Mouse (Mus musculus) kidney, embryonic 16.5 days (tissue): ENCODE measurements at regions not wholly inside any gene's neighbourhood (a gene's known extent, or its start where the extent isn't known, plus 50 kb on each side); places are given as distances from the start of the nearest gene placed in this dataset.
A peak's percentile ranks its signal among the peaks of the same experiment; 100 is the strongest.

Source experiments
- ATAC-seq: fragments of 200-750 bp; cut with Nextera tagmentation; 2 replicates; pipeline ENCODE4 v1.8.0; 2017; ENCODE audit warnings: moderate TSS enrichment; ENCODE audit not compliant: low FRiP score, low TSS enrichment
- H3K27ac ChIP-seq: fragments of 300-500 bp; sonication (generic); 2 replicates; pipeline ENCODE4 v1.5.1; 2014; ENCODE audit warnings: low read length
- H3K27me3 ChIP-seq: fragments of 300-500 bp; sonication (generic); 2 replicates; pipeline ENCODE4 v1.6.1; 2014; ENCODE audit warnings: low read length, control low read depth, mixed read lengths; ENCODE audit not compliant: insufficient read depth
- H3K36me3 ChIP-seq: fragments of 300-500 bp; sonication (generic); 2 replicates; pipeline ENCODE4 v1.6.1; 2014; ENCODE audit warnings: low read length, control low read depth, mixed read lengths; ENCODE audit not compliant: insufficient read depth
- H3K4me1 ChIP-seq: fragments of 300-500 bp; sonication (generic); 2 replicates; pipeline ENCODE4 v1.6.1; 2014; ENCODE audit warnings: low read length, control low read depth, mixed read lengths; ENCODE audit not compliant: insufficient read depth
- H3K4me2 ChIP-seq: fragments of 300-500 bp; sonication (generic); replicated peaks from 2 replicates; pipeline ENCODE4 v1.6.1; 2014; ENCODE audit warnings: low read depth, low read length
- H3K4me3 ChIP-seq: fragments of 300-500 bp; sonication (generic); 2 replicates; pipeline ENCODE4 v1.5.1; 2014; ENCODE audit warnings: mild to moderate bottlenecking, low read length
- H3K9ac ChIP-seq: fragments of 300-500 bp; sonication (generic); replicated peaks from 2 replicates; pipeline ENCODE4 v1.6.1; 2014; ENCODE audit warnings: low read length
- H3K9me3 ChIP-seq: fragments of 300-500 bp; sonication (generic); 2 replicates; pipeline ENCODE4 v1.6.1; 2016; ENCODE audit warnings: low read length, control low read depth
- WGBS: fragments of 180-500 bp; shearing (Covaris S2); extraction: QIAGEN DNeasy Blood & Tissue Kit; methylation state at CpG from one replicate; pipeline ENCODE4 v1.1.7; 2014; 5-methylcytosine and 5-hydroxymethylcytosine counted together

DNA sequence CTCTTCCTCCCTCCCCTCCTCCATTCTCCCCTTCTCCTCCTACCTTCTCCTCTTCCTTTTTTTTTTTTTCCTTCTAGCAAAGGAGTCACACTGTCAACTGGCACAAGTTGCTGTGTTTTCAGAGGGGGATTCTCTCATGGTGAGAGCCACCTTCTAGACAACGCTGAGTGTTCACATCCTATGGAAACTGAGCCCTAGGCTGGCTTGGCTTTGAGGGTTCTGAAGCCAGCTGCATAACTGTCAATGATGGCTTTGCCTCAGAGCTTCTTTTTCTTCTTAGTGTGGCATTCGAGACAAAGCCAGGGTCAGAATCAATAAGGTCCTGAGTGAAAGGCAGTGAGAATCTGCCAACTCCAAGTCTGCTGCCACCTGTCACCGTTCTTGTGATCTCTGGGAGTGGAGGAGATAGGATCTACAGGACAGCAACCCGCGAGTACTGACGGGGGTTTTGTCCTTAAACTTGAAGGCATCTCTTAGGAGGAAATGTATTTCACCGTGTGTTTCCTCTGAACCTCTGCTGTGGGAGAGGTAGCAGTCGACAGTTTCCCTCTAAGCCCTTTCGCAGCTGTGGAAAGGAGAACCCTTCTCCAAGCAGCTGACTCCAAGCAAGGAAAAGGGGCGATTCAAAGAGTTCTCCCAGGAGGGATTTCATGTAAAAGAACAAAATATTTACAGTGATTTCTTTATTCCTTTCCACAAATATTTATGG is 269.2 kb downstream of the Hivep2 start:
- 54% methylated on average over 10 of the region's 10 CpGs for whole genome bisulfite sequencing
- ATAC-seq: no peak
- H3K36me3 ChIP-seq: no peaks in the 10 kb centered on the region
- no peak overlapping the region for H3K4me2 ChIP-seq
- no peak overlapping the region for H3K4me3 ChIP-seq
- no peak overlapping the region for H3K9ac ChIP-seq
- H3K27ac ChIP-seq: no peak overlapping the region
- H3K4me1 ChIP-seq: no peaks in the 10 kb centered on the region
- H3K27me3 ChIP-seq: no peaks in the 10 kb centered on the region
- H3K9me3 ChIP-seq: no peaks in the 10 kb centered on the region

DNA sequence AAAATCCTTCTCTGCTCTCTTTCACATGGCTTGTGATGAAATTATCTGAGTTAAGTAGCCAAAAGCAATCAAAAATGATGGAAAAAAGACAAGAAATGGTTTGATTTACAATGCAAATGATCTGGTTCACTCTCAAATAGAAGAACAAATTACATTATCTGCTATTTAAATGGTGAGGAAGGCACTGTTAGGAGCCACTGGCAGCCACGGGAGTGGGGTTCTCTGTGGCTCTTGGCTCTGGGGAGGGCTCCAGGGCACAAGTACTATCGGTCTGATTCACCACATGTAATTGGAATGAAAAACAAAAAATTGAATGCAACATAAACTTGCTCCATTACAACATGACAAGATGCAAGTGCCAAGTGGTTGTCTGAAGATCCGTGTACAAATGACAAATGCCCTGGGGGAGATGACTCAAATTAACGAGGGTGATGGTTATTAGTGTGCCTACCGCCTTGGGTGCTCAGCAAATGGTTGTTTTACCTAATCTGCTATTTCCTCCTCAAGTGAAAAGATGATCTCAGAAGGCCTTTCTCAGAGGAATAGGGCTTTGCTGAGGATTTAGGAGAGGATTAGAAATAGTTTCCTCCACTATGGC is 268.2 kb downstream of the Hivep2 start:
- WGBS: 61% methylated on average over 5 of the region's 5 CpGs
- Histone ChIP-seq H3K9me3 (no peaks in the 10 kb centered on the region), H3K27ac (no peak overlapping the region), H3K9ac (no peak overlapping the region), H3K27me3 (no peaks in the 10 kb centered on the region), H3K4me3 (no peak overlapping the region), H3K4me2 (no peak overlapping the region), H3K36me3 (no peaks in the 10 kb centered on the region), H3K4me1 (peaks cover 5% of the 10 kb centered on the region)
- no peak for ATAC-seq

DNA sequence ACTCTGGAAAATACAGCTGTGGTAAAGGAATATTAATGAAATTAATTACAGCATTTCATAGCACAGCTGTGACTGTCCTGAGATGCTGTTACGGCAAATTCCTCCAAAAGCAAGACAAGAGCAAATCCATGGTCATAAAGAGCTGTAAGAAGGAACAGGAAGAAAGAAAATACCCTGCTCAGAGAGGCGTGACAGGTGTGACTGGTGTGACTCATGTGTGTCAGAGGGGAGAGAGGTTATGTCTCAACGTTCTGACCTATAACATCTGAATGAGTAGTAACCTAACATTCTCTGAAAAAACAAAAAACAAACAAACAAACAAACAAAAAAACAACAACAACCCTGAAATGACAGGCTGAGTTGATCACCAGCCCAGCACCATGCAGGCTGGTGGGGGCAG is 267.5 kb downstream of the Hivep2 start:
- H3K9me3 ChIP-seq: no peaks in the 10 kb centered on the region

DNA sequence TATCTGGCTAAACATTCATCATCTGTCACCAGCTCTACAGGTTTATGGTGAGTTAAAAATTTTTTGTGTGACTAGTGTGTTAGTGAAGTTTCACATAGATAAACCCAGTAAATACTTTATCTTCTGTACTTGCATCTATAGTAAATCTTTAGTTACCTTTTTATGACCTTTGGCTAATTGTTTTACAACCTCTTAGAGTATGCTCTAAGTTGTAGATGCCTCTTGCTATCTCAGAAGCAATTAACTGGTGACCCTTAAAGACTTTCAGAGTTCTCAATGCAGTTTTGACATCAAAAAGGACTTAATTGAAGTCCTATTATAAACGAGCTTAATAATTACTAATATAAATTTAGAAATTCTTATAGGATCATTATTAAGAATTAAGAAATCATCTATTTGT is 265.6 kb downstream of the Hivep2 start:
- H3K4me1 ChIP-seq: peaks cover 5% of the 10 kb centered on the region
- ATAC-seq: no peak

More for the DNA sequence above, 267.5 kb downstream of the Hivep2 start:
- Histone ChIP-seq H3K4me2 (no peak overlapping the region), H3K27me3 (no peaks in the 10 kb centered on the region), H3K9ac (no peak overlapping the region), H3K4me3 (no peak overlapping the region), H3K36me3 (no peaks in the 10 kb centered on the region), H3K4me1 (peaks cover 5% of the 10 kb centered on the region), H3K27ac (0 out of 2 replicates have a peak overlapping the region, but pooled peaks have one; percentile 1)
- 18% methylated on average over 3 of the region's 3 CpGs for WGBS
- peak; percentile 63; the same call in 1 of the 2 replicates for ATAC-seq

DNA sequence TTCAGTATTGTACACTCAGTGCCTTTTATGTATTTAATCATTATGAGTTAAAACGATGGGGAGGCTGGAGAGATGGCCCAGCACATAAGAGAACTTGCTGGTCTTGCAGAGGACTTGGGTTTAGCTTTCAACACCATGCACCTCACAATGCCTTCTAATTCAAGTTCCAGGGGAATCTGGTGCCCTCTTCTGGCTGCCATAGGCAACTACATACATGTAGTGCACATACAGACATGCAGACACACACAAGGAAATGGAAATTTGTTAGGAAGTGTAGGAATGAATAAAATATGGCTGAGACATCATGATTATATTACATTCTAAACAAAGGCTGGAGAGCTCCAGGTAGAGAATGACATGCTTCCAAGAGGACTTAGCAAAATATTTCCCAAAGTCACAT is 251.4 kb downstream of the Hivep2 start:
- ATAC-seq: no peak
- Histone ChIP-seq H3K27ac (no peak overlapping the region), H3K9me3 (peaks cover 5% of the 10 kb centered on the region), H3K4me1 (0 out of 2 replicates have a peak, but pooled peaks cover 3% of the 10 kb centered on the region), H3K4me2 (no peak overlapping the region), H3K36me3 (no peaks in the 10 kb centered on the region), H3K27me3 (no peaks in the 10 kb centered on the region), H3K4me3 (no peak overlapping the region), H3K9ac (no peak overlapping the region)
- WGBS: 93% methylated on average over 1 of the region's 1 CpGs

More for the DNA sequence above, 265.6 kb downstream of the Hivep2 start:
- Histone ChIP-seq H3K9ac (no peak overlapping the region), H3K4me2 (no peak overlapping the region), H3K4me3 (no peak overlapping the region), H3K36me3 (no peaks in the 10 kb centered on the region), H3K9me3 (no peaks in the 10 kb centered on the region), H3K27ac (no peak overlapping the region), H3K27me3 (no peaks in the 10 kb centered on the region)
- 56% methylated on average over 1 of the region's 1 CpGs for WGBS

DNA sequence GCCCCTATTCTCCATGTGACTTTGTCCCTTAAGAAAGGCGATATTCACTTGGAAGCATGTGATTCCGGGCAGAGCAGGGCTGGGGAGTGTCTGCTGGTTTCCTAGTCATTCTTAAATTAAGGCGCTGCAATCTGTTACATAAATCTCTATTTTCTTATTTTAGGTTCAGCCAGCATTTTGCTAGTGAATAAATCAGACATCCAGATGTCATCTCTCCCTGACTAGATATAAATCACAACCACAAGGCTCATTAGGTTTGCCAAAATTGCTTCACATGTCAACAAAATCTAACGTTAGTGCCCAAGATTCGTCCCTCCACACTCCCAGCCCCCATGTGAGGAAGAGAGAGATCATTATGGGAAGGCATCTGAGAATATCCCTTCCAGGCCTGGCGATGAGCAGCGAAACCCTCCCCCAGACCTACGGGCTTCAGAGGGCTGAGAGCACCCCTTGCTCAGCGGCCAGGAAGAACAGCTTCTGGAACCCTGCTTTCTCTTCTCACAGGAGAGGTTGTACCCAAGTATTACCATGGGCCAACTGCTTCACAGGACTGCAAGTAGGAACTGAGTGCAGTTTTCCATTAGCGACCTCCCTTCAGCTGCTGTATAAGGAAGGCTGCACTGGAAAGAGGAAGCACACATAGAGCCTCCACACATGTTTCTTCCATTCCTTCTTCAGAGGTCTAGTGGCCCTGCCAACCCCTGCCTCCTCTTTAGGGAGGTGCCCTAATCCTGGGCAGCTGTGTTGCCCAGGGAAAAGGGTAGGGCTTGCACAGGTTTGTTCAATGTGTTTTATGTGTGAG is 250.5 kb downstream of the Hivep2 start:
- H3K36me3 ChIP-seq: no peaks in the 10 kb centered on the region
- H3K9me3 ChIP-seq: peaks cover 5% of the 10 kb centered on the region
- H3K27me3 ChIP-seq: no peaks in the 10 kb centered on the region
- H3K4me1 ChIP-seq: peaks cover 8% of the 10 kb centered on the region; the same call in 1 of the 2 replicates
- H3K27ac ChIP-seq: no peak overlapping the region
- no peak overlapping the region for H3K4me2 ChIP-seq
- H3K9ac ChIP-seq: no peak overlapping the region
- no peak overlapping the region for H3K4me3 ChIP-seq
- WGBS: 36% methylated on average over 10 of the region's 10 CpGs
- no peak for ATAC-seq

DNA sequence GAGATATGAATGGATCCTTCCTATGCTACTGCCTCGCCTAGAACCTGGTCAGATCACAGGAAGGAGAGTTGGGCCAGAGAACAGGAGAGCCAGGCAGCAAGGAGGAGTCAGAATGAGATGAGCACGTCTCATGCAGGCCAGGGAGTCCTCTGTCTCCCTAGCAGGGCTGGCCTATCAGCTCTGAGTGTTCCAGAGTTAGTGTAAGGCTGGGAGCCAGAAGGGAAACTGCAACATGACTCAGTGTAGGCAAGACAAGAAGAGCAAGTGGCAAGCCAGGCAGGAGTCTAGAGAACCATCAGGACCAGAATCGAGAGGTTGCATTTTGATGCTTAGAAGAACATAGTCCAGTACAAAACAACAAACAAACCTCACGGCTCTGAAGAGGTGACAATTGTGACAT is 249.6 kb downstream of the Hivep2 start:
- ATAC-seq: no peak
- Histone ChIP-seq H3K36me3 (no peaks in the 10 kb centered on the region), H3K4me2 (no peak overlapping the region), H3K27me3 (no peaks in the 10 kb centered on the region), H3K9me3 (peaks cover 5% of the 10 kb centered on the region), H3K4me3 (no peak overlapping the region), H3K27ac (no peak overlapping the region), H3K9ac (no peak overlapping the region), H3K4me1 (peaks cover 8% of the 10 kb centered on the region; the same call in 1 of the 2 replicates)
- WGBS: 82% methylated on average over 4 of the region's 4 CpGs

DNA sequence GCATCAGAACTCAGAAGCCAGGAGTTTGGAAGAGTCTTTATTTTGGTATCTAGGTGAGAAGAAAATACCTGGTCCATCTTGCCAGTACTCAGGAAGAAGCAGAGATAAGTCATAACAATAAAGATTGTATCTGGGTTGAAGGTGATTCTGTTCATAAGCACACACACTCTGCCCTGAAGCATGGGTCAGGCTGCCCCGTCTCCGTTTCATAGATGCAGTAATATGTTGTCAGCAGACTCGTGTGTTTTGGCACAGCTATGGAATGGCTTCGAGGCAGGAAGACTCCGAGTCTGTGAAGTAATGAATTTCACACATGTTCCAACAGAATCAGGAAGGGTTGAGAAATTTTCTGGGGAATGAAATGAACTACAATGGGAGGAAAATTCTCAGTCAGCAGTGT is 247.7 kb downstream of the Hivep2 start:
- Histone ChIP-seq H3K4me2 (no peak overlapping the region), H3K27me3 (no peaks in the 10 kb centered on the region), H3K9me3 (peaks cover 5% of the 10 kb centered on the region), H3K4me3 (no peak overlapping the region), H3K9ac (no peak overlapping the region), H3K36me3 (no peaks in the 10 kb centered on the region), H3K4me1 (peaks cover 8% of the 10 kb centered on the region; the same call in 1 of the 2 replicates), H3K27ac (no peak overlapping the region)
- WGBS: 75% methylated on average over 5 of the region's 5 CpGs
- no peak for ATAC-seq

DNA sequence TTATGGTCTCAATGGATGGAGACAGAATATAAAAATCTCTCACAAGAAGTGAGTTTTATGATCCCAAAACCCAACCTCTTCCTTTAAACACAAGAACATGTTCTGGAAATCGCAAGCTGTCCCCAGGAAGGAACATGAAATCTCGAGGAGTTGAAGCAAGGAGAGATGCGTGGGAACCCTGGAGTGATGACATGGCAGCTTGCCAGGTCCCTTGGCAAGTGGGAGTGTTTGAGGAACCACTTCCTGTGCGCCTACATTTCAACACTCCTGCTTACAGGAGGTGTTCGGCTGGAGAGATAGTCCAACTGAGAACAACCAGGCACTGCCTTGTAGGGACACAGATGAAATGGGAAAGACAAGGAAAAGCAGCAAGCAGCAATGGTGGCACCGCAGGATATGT is 246.1 kb downstream of the Hivep2 start:
- H3K36me3 ChIP-seq: no peaks in the 10 kb centered on the region
- ATAC-seq: no peak
- H3K4me1 ChIP-seq: peaks cover 8% of the 10 kb centered on the region; the same call in 1 of the 2 replicates
- H3K4me2 ChIP-seq: no peak overlapping the region
- H3K4me3 ChIP-seq: no peak overlapping the region
- H3K9me3 ChIP-seq: no peaks in the 10 kb centered on the region
- no peak overlapping the region for H3K27ac ChIP-seq
- H3K9ac ChIP-seq: no peak overlapping the region
- WGBS: 45% methylated on average over 6 of the region's 6 CpGs
- no peaks in the 10 kb centered on the region for H3K27me3 ChIP-seq
